Mouse (Mus musculus): ENCODE data around the gene Arpc5. TPM values are rescaled to one million over a fixed set of nuclear protein-coding genes. Genes with fewer than 3 reads are reported as not detected.
A peak's percentile ranks its signal among the peaks of the same experiment; 100 is the strongest.

Gene Arpc5
- polyA plus RNA-seq, 1 experiment from 2014 or later, result 131 TPM

- 63% methylated on average over 13 of the region's 13 CpGs for WGBS (ENCODE audit: insufficient replicate concordance)
- Histone ChIP-seq H3K27me3 (ENCODE audit: control insufficient read depth, insufficient read depth, low read depth, low read length) (no peaks in the 10 kb centered on the region), H3K4me2 (ENCODE audit: low read depth, low read length) (no peak overlapping the region), H3K4me3 (ENCODE audit: low read depth, low read length) (no peak overlapping the region), H3K4me1 (ENCODE audit: control insufficient read depth, low read depth, low read length) (no peaks in the 10 kb centered on the region; the same call in 1 of the 2 replicates), H3K9ac (ENCODE audit: low read depth, low read length) (no peak overlapping the region), H3K36me3 (ENCODE audit: control insufficient read depth, insufficient read depth) (no peaks in the 10 kb centered on the region), H3K27ac (ENCODE audit: low read length) (no peak overlapping the region), H3K9me3 (replicated peaks; ENCODE audit: control insufficient read depth, low read length) (no peaks in the 10 kb centered on the region)
- ATAC-seq (ENCODE audit: low read depth), result no peak
Observed at GRCm38 (mm10) chr1:152800633-152801176, 34.4 kb downstream of the Arpc5 start.

GRCm38 (mm10) chr1:152804907-152805306 lies 38.6 kb downstream of the Arpc5 start:
- Histone ChIP-seq H3K9me3 (replicated peaks; ENCODE audit: control insufficient read depth, low read length) (no peaks in the 10 kb centered on the region), H3K36me3 (ENCODE audit: control insufficient read depth, insufficient read depth) (no peaks in the 10 kb centered on the region), H3K4me1 (ENCODE audit: control insufficient read depth, low read depth, low read length) (no peaks in the 10 kb centered on the region), H3K4me2 (ENCODE audit: low read depth, low read length) (no peak overlapping the region), H3K9ac (ENCODE audit: low read depth, low read length) (no peak overlapping the region), H3K4me3 (ENCODE audit: low read depth, low read length) (no peak overlapping the region), H3K27me3 (ENCODE audit: control insufficient read depth, insufficient read depth, low read depth, low read length) (no peaks in the 10 kb centered on the region), H3K27ac (ENCODE audit: low read length) (no peak overlapping the region)
- no peak for ATAC-seq (ENCODE audit: low read depth)
- 51% methylated on average over 6 of the region's 6 CpGs for WGBS (ENCODE audit: insufficient replicate concordance)

- Histone ChIP-seq H3K9ac (ENCODE audit: low read depth, low read length) (no peak overlapping the region; the same call in 1 of the 2 replicates), H3K27me3 (ENCODE audit: control insufficient read depth, insufficient read depth, low read depth, low read length) (no peaks in the 10 kb centered on the region), H3K4me3 (ENCODE audit: low read depth, low read length) (peak overlapping the region; percentile 36), H3K4me2 (ENCODE audit: low read depth, low read length) (peak overlapping the region; percentile 21; the same call in 1 of the 2 replicates), H3K36me3 (ENCODE audit: control insufficient read depth, insufficient read depth) (no peaks in the 10 kb centered on the region), H3K4me1 (ENCODE audit: control insufficient read depth, low read depth, low read length) (no peaks in the 10 kb centered on the region), H3K27ac (ENCODE audit: low read length) (peak overlapping the region; percentile 71), H3K9me3 (replicated peaks; ENCODE audit: control insufficient read depth, low read length) (no peaks in the 10 kb centered on the region)
- 18% methylated on average over 18 of the region's 18 CpGs for WGBS (ENCODE audit: insufficient replicate concordance)
- peak; percentile 59 for ATAC-seq (ENCODE audit: low read depth)
Observed at GRCm38 (mm10) chr1:152807619-152808391, 41.5 kb downstream of the Arpc5 start.

- no peak overlapping the region for H3K9ac ChIP-seq (ENCODE audit: low read depth, low read length)
- H3K27me3 ChIP-seq (ENCODE audit: control insufficient read depth, insufficient read depth, low read depth, low read length), result no peaks in the 10 kb centered on the region
- ATAC-seq (ENCODE audit: low read depth), result no peak
- 50% methylated on average over 2 of the region's 2 CpGs for WGBS (ENCODE audit: insufficient replicate concordance)
- peak overlapping the region; percentile 21; the same call in 1 of the 2 replicates for H3K4me2 ChIP-seq (ENCODE audit: low read depth, low read length)
- H3K4me1 ChIP-seq (ENCODE audit: control insufficient read depth, low read depth, low read length), result no peaks in the 10 kb centered on the region
- H3K4me3 ChIP-seq (ENCODE audit: low read depth, low read length), result peak overlapping the region; percentile 36
- peak overlapping the region; percentile 71 for H3K27ac ChIP-seq (ENCODE audit: low read length)
- no peaks in the 10 kb centered on the region for H3K9me3 ChIP-seq (replicated peaks; ENCODE audit: control insufficient read depth, low read length)
- no peaks in the 10 kb centered on the region for H3K36me3 ChIP-seq (ENCODE audit: control insufficient read depth, insufficient read depth)
Observed at GRCm38 (mm10) chr1:152808392-152808680, 42.0 kb downstream of the Arpc5 start.

- WGBS (ENCODE audit: insufficient replicate concordance), result 32% methylated on average over 8 of the region's 8 CpGs
- H3K36me3 ChIP-seq (ENCODE audit: control insufficient read depth, insufficient read depth), result no peaks in the 10 kb centered on the region
- H3K27me3 ChIP-seq (ENCODE audit: control insufficient read depth, insufficient read depth, low read depth, low read length), result no peaks in the 10 kb centered on the region
- H3K9me3 ChIP-seq (replicated peaks; ENCODE audit: control insufficient read depth, low read length), result no peaks in the 10 kb centered on the region
- H3K9ac ChIP-seq (ENCODE audit: low read depth, low read length), result no peak overlapping the region
- no peak overlapping the region for H3K27ac ChIP-seq (ENCODE audit: low read length)
- H3K4me3 ChIP-seq (ENCODE audit: low read depth, low read length), result no peak overlapping the region
- no peaks in the 10 kb centered on the region for H3K4me1 ChIP-seq (ENCODE audit: control insufficient read depth, low read depth, low read length)
- no peak overlapping the region for H3K4me2 ChIP-seq (ENCODE audit: low read depth, low read length)
- peak; percentile 61 for ATAC-seq (ENCODE audit: low read depth)
Observed at GRCm38 (mm10) chr1:152809541-152810252, 43.4 kb downstream of the Arpc5 start.

GRCm38 (mm10) chr1:152810533-152811439 lies 44.4 kb downstream of the Arpc5 start:
- 62% methylated on average over 13 of the region's 13 CpGs for WGBS (ENCODE audit: insufficient replicate concordance)
- no peak overlapping the region for H3K27ac ChIP-seq (ENCODE audit: low read length)
- peak; percentile 11; the same call in 1 of the 2 replicates for ATAC-seq (ENCODE audit: low read depth)
- H3K4me3 ChIP-seq (ENCODE audit: low read depth, low read length), result no peak overlapping the region
- no peaks in the 10 kb centered on the region for H3K4me1 ChIP-seq (ENCODE audit: control insufficient read depth, low read depth, low read length)
- H3K36me3 ChIP-seq (ENCODE audit: control insufficient read depth, insufficient read depth), result no peaks in the 10 kb centered on the region
- H3K27me3 ChIP-seq (ENCODE audit: control insufficient read depth, insufficient read depth, low read depth, low read length), result no peaks in the 10 kb centered on the region
- H3K4me2 ChIP-seq (ENCODE audit: low read depth, low read length), result no peak overlapping the region
- H3K9me3 ChIP-seq (replicated peaks; ENCODE audit: control insufficient read depth, low read length), result no peaks in the 10 kb centered on the region
- H3K9ac ChIP-seq (ENCODE audit: low read depth, low read length), result no peak overlapping the region

GRCm38 (mm10) chr1:152815265-152815701 lies 48.9 kb downstream of the Arpc5 start:
- no peak overlapping the region for H3K4me3 ChIP-seq (ENCODE audit: low read depth, low read length)
- no peaks in the 10 kb centered on the region for H3K4me1 ChIP-seq (ENCODE audit: control insufficient read depth, low read depth, low read length)
- no peak overlapping the region for H3K9ac ChIP-seq (ENCODE audit: low read depth, low read length)
- no peak overlapping the region for H3K27ac ChIP-seq (ENCODE audit: low read length)
- no peaks in the 10 kb centered on the region for H3K36me3 ChIP-seq (ENCODE audit: control insufficient read depth, insufficient read depth)
- 54% methylated on average over 7 of the region's 7 CpGs for WGBS (ENCODE audit: insufficient replicate concordance)
- H3K4me2 ChIP-seq (ENCODE audit: low read depth, low read length), result 0 out of 2 replicates have a peak overlapping the region, but pooled peaks have one; percentile 13
- H3K9me3 ChIP-seq (replicated peaks; ENCODE audit: control insufficient read depth, low read length), result no peaks in the 10 kb centered on the region
- H3K27me3 ChIP-seq (ENCODE audit: control insufficient read depth, insufficient read depth, low read depth, low read length), result no peaks in the 10 kb centered on the region
- ATAC-seq (ENCODE audit: low read depth), result peak; percentile 53

GRCm38 (mm10) chr1:152817027-152817769 lies 50.9 kb downstream of the Arpc5 start:
- Histone ChIP-seq H3K4me2 (ENCODE audit: low read depth, low read length) (no peak overlapping the region), H3K9me3 (replicated peaks; ENCODE audit: control insufficient read depth, low read length) (no peaks in the 10 kb centered on the region), H3K4me1 (ENCODE audit: control insufficient read depth, low read depth, low read length) (no peaks in the 10 kb centered on the region), H3K9ac (ENCODE audit: low read depth, low read length) (no peak overlapping the region), H3K27me3 (ENCODE audit: control insufficient read depth, insufficient read depth, low read depth, low read length) (no peaks in the 10 kb centered on the region), H3K36me3 (ENCODE audit: control insufficient read depth, insufficient read depth) (no peaks in the 10 kb centered on the region), H3K27ac (ENCODE audit: low read length) (no peak overlapping the region), H3K4me3 (ENCODE audit: low read depth, low read length) (no peak overlapping the region)
- ATAC-seq (ENCODE audit: low read depth), result no peak
- WGBS (ENCODE audit: insufficient replicate concordance), result 60% methylated on average over 12 of the region's 12 CpGs
